Mouse (Mus musculus) c-Kit-positive CD71-positive TER-119-negative erythroid progenitor cells, embryonic 14.5 days (primary cell): Measurements from ENCODE around the gene Palm3.
"Not testable (repeated sequence)": the region's sequence is repeated elsewhere in the genome, so short reads cannot be mapped to it uniquely, and the experiment has no call there.

Experiments
- DNase-seq: peaks from one replicate; pipeline ENCODE4 v3.0.0-alpha.2; 2013; ENCODE audit warnings: low read depth

Gene Palm3

DNA sequence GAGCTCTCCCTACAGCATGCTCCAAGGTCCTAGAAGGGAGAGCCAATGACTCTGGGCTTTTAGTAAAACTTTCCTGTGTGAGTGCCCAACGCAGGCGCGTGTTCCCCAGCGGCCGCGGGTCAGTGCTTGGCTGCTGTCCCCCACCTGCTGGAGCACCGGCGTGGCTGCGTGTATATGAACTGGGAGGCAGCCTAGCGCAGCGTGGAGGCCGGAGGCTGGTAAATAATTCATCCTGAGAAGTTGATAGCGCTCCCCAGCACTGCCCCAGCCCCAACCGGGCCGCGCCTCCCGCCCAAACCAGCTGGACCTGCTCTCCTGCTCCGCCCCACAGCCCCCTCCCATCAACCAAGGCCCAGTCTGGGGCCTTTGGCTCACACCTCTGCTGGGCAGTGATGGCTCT, at the start of gene Palm3:
Palm3 (plus strand) TSS at position 376 of the 400 bp plus-strand sequence.
- DNase-seq = no peak

DNA sequence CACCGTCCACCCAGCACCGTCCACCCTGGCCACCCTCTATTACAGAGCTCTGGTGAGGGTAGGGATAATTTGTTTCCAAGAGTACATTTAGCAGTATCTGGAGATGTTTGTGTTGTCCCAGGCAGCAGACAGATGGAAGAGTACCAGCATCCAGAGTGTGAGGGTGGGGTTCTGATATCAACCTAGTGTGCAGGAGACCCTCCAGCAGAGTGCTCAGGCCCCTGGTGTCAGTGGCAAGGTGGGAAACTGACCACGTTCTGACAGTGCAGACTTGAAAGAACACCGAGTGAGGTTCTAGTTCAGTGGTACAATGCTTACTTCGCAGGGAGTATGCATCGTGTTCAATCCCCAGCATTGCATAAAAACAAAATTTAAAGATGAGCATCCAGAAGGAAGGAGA, 49.6 kb upstream of the Palm3 start:
- DNase-seq = no peak

- peak; percentile 96 for DNase-seq
These were observed 48.8 kb upstream of the Palm3 start, which contains the start of gene Prkaca for GRCm38 (mm10) chr8:83972150-83973120. Gene Prkaca, plus strand, starts transcription at chr8:83972993.

- no peak for DNase-seq
These were observed 47.9 kb upstream of the Palm3 start for GRCm38 (mm10) chr8:83973161-83974031.

DNA sequence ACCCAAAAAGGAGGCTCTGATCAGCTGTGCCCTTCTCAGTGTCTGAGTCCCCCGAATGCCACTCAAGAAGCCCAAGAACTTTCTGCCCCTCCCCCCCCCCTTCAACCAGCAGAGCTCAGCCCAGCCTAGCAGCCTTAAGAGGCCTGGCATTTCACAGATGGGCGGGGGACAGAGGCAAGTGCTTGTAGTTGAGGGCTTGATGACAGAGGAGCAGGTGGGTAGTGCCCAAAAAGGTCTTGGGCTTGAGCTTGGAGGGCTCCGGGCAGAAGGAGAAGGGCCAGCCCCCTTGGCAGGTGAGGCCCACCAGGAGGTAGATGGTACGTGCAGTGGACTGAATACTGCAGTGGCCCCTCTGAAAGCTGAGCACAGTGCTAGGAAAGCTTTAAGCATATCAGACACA, 46.8 kb upstream of the Palm3 start:
- DNase-seq = no peak

- peak; percentile 31 for DNase-seq
These were observed 45.1 kb upstream of the Palm3 start for GRCm38 (mm10) chr8:83976101-83976630.

DNA sequence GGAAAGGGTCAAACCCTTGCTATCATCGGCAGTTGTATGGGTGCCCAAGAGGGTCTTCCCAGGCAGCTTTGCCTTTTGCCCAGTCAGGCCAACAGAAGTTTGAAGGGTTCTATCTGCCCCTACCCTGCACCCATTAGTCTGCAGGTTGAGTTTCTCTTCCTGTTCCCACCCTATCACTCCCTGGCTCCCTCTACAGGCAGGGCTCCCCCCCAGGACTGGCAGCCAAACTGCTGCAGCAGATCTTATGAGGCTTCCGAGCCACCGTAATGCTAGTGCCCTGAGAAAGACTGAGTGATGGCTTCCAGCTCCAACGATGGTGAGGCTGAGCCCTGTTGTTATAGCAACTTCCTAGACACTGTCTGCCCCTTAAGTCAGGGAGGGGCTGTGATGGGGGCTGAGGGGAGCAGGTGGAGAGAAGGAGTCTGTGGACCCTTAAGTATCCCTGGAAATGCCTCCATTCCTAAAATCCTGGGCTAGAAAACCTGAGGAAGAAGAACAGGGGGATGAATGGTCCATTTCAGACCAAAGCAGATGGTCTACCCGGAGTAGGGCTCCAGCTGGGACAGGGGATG, 44.4 kb upstream of the Palm3 start:
- DNase-seq = no peak

- DNase-seq = no peak
These were observed 43.6 kb upstream of the Palm3 start for GRCm38 (mm10) chr8:83977646-83978045.

DNA sequence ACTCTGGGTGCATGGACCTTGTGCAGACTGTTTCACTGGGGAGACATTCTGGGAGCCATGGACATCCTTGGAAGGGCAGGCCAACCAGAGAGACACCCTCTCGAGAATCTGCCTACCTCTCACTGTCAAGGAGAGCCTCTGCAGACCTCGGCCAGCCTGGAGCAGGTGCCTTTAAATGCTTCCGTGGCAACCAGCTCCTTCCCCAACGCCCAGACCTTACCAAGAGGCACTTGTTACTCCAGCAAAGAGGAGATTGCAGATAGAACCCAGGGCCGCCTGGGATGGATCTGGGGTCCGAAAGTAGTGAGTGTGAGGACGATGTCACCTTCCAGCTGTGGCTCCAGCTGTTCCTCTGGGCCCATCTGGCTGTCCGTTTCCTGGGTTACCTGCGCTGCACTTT, 43.1 kb upstream of the Palm3 start:
- DNase-seq = no peak

DNA sequence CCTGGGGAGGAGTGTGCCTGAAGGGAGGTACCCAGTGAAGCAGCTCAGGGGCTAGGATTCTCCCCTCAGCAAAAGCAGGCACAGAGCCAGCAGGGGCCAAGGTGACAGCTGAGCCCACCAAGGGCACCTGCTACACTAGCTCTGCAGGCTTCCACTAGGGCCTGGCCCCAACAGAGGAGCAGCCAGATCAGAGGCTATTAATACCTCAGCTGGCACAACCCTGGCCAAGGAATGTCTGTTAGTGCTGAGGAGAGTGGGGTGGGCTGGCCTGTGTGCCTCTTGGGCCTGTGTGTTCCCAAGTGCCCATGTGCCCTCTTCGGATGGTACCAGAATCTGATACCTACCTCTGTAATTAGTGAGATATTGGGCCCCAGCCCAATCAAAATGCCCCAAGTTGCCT, 41.0 kb upstream of the Palm3 start:
- DNase-seq = no peak

DNA sequence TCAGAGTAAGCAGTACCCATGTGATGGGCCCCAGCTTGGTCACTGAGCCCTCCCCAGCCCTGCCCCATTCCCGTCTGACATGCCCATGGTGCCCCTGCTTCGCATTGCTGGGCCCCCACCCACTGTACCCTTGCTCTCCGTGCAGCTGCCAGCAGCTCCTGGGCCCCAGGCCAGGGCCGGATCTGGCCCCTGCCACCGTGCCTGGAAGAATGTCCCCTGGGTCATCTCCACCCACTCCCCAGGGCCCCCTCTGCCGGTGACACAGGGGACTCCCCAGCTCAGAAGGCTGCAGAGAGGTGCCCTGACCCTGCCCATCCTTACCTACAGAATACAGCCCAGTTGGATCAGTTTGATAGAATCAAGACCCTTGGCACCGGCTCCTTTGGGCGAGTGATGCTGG, 40.4 kb upstream of the Palm3 start:
- no peak for DNase-seq

DNA sequence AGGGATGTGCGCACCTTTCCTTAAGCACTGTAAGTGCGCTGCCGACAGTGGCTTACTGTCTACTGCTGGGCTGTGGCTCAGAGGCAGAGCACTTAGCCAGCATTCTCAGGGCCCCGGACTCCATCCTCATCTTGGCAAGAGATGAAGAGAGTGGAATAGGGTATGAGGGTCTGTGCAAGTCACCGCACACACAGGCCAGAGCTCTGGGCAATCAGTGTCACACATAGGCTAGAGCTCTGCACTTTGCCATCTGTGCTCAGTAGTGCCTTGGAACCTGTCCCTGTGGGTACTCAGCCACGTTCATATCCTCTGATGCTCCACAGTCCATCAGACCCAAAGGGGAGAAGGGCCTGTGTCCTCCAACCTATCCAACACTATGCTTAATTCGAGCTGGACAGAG, 39.7 kb upstream of the Palm3 start:
- DNase-seq = no peak

DNA sequence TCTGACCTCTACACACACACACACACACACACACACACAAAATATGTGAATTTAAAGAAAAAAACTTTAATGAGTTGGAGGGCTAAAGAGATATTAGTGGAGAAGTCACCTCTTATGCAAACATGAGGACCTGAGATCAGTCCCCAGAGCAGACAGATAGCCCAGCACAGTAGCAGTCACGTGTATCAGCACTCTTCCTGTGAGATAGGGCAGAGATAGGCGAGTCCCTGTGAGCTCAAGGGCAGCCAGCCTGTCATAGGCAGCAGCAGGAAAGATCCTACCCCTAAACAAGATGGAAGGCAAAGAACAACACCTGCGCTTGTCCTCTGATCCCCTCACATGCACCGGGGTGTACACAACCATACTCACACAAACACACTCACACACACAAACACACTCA, 38.8 kb upstream of the Palm3 start:
- DNase-seq = no peak

- not testable (repeated sequence) for DNase-seq
These were observed 38.0 kb upstream of the Palm3 start for GRCm38 (mm10) chr8:83983222-83983621.

- DNase-seq = no peak
These were observed 32.0 kb upstream of the Palm3 start for GRCm38 (mm10) chr8:83989243-83989642.

GRCm38 (mm10) chr8:83990170-83990569, 31.1 kb upstream of the Palm3 start:
- DNase-seq = no peak

- DNase-seq = no peak
These were observed 28.8 kb upstream of the Palm3 start for GRCm38 (mm10) chr8:83992488-83992887.

GRCm38 (mm10) chr8:83994030-83994429, 27.2 kb upstream of the Palm3 start:
- no peak for DNase-seq

- no peak for DNase-seq
These were observed 25.3 kb upstream of the Palm3 start for GRCm38 (mm10) chr8:83995973-83996372.

GRCm38 (mm10) chr8:83996567-83997505, 24.4 kb upstream of the Palm3 start:
- peak; percentile 77 for DNase-seq
